Mouse (Mus musculus) cortical plate, adult 2 months (tissue): ENCODE data around the gene Gm28539. TPM values are rescaled to one million over a fixed set of nuclear protein-coding genes. Genes with fewer than 3 reads are reported as not detected.

ENCODE experiments used
- H3K27ac ChIP-seq: fragments of 200-500 bp; 2 replicates; pipeline ENCODE4 v1.5.1; 2012; ENCODE audit warnings: low read length, control low read depth, inconsistent platforms; ENCODE audit not compliant: insufficient read depth
- H3K4me1 ChIP-seq: fragments of 200-500 bp; 2 replicates; pipeline ENCODE4 v1.6.1; 2011; ENCODE audit warnings: low read length; ENCODE audit not compliant: control insufficient read depth, insufficient read depth
- H3K4me3 ChIP-seq: fragments of 200-500 bp; 2 replicates; pipeline ENCODE4 v1.5.1; 2011; ENCODE audit warnings: mild to moderate bottlenecking, low read length, control low read depth; ENCODE audit not compliant: insufficient read depth
- CTCF ChIP-seq: fragments of 200-500 bp; IDR thresholded peaks from 2 replicates; pipeline ENCODE4 v1.5.1; 2011; ENCODE audit warnings: mild to moderate bottlenecking, control low read depth, low read length; ENCODE audit not compliant: insufficient read depth; ENCODE audit errors: extremely low read depth
- POLR2A ChIP-seq: fragments of 200-500 bp; IDR thresholded peaks from 2 replicates; pipeline ENCODE4 v1.6.1; 2011; ENCODE audit warnings: mild to moderate bottlenecking, low read length, control low read depth; ENCODE audit not compliant: insufficient read depth; ENCODE audit errors: extremely low read depth
- polyA plus RNA-seq: library from polyadenylated mRNA; depleted of rRNA; stranded (reverse); fragments of >200 nt; gene quantifications from 2 replicates; pipeline ENCODE4 v1.2.3, GENCODE M21; 2012

The Gm28539 gene
- polyA plus RNA-seq, 1 experiment, result not detected

DNA sequence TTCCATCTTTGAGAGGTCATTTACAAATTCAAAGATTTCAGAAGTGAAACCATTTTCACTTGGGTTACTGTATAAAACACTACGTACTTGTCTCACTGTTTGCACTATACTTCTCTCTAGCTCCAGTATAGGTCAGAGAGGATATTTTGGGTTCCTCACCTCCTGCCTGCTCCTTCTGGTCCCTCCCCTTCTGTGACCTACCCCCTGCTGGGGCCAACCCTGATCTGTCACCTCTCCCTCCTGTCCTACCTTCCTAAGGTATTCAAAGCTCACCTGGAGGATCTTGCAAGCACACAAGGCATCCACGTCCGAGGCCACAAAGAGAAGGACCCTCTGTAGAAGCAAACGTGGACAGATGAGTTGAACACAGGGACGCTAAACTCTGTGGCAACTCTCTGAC lies 25.4 kb upstream of the Gm28539 start:
- peak overlapping the region; percentile 83 for H3K4me3 ChIP-seq
- TF ChIP-seq CTCF (no peak), POLR2A (no peak)
- H3K27ac ChIP-seq, result no peak overlapping the region
- H3K4me1 ChIP-seq, result peaks cover 1% of the 10 kb centered on the region; the same call in 1 of the 2 replicates

DNA sequence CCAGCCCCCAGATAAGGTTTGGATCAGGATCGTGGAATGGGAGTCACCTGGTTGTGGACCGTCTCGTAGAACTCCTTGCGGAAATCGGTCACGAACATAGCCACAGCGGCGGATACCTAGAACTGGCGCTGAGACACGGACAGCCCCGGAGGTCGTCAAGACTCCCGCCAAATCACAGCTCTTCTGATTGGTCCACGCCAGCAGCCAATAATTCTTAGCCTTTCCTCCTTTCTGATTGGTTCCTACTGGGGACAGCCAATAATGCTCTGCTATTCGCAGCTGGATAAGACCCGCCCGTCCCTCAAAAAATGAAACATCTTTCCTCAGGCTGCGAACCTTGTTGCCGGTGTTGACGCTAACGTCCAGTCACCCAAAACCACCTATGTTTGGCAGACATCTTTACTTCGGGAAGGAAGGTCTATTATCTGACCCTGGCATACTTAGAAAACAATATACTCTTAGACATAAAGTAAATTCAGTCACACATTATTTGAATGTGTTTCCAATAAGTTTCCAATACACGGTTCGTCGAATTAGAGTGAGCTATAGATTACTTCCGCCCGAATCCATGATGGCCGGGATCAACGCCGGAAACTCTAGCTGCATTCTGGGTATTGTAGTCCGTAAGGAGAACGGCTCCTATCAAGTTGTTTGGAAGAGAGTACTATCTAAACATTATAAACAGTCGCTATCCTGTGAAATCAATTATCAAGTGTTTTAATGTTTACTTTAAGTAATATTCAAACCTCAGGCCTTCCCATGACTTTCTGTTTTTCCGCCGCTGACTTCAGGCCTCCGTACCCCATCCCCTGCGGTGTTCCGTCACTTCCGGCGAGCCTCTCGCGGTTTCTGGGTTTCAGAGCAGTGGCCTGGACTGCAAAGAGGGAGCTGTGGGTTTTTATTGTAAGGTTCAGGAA lies 24.7 kb upstream of the Gm28539 start, which contains the start of the genes Ufd1 and Cdc45:
Ufd1 (plus strand) TSS at position 312 of the 917 bp plus-strand sequence.
Cdc45 (minus strand) TSS at position 520 of the 917 bp plus-strand sequence.
- H3K4me1 ChIP-seq, result peaks cover 1% of the 10 kb centered on the region; the same call in 1 of the 2 replicates
- TF ChIP-seq POLR2A (peak; percentile 61), CTCF (no peak)

DNA sequence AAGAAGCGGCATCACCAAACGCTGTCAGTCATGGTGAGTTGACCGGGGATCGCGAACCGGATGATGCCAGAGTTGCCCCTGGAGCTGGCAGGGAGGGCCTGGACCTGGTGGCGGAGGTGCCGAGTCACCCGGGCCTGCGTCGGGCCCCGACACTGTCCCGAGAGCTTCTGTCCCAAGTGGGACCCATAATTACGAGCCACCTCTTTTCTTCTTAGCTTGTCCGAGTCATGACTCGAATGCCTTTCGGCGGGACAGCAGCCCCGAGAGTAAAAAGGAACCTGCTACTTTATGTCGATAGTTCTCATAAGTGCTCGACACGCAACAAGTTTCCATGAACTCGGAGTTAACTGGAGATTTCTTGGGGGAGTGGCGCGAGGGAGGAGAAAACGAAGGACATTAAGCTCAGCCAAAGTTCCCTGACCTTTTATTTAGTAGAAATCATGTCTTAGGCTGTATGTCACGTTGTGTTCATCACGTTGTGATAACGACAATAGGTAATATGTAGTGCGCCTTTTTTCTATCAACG lies 23.9 kb upstream of the Gm28539 start:
- no peak for TF ChIP-seq POLR2A
- no peak for TF ChIP-seq CTCF
- Histone ChIP-seq H3K27ac (0 out of 2 replicates have a peak overlapping the region, but pooled peaks have one; percentile 26), H3K4me1 (peaks cover 1% of the 10 kb centered on the region; the same call in 1 of the 2 replicates)

More for the DNA sequence above, 24.7 kb upstream of the Gm28539 start, which contains the start of the genes Ufd1 and Cdc45:
- H3K4me3 ChIP-seq, result peak within 1 kb of the TSS; percentile 83
- 0 out of 2 replicates have a peak within 1 kb of the TSS, but pooled peaks have one; percentile 26 for H3K27ac ChIP-seq

DNA sequence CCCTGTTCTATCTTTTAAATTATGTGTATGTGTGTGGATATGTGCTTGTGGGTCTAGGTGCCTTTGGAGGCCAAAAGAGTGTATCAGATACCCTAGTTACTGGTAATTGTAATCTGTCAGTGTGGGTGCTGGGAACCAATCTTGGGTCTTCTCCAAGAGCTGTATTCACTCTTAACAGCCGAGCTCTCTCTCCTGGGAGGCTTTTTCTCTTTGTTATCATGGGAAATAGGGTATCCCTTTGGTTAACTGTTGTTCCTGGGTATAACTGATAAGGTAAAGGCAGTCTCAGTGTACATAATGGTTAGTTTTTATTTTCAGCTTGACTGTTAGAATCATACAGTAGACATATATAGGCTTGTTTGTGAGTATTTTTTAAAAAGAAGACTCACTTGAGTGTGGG lies 14.0 kb upstream of the Gm28539 start:
- Histone ChIP-seq H3K4me1 (no peaks in the 10 kb centered on the region; the same call in 1 of the 2 replicates), H3K27ac (no peak overlapping the region), H3K4me3 (no peak overlapping the region)
- TF ChIP-seq CTCF (no peak), POLR2A (no peak)

More for the DNA sequence above, 23.9 kb upstream of the Gm28539 start:
- peak overlapping the region; percentile 83 for H3K4me3 ChIP-seq

DNA sequence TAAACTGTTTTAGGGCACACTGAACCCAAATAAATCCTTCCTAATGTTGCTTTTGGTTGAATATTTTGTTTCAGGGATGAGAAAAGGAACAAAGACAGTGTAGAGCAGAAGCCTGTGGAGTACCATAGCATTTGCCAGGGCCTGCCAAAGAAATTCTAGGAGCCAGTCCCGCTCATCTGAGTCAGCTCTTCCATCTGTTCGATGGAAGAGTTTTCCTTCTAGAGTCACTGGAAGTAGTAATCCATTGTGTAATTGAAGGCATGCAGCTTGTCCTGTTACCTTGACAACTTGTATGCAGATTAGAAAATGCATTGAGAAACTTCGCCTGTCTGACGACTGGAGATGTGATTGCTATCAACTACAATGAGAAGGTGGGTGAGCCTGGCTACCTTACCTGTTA lies 13.5 kb upstream of the Gm28539 start:
- TF ChIP-seq CTCF (no peak), POLR2A (no peak)

DNA sequence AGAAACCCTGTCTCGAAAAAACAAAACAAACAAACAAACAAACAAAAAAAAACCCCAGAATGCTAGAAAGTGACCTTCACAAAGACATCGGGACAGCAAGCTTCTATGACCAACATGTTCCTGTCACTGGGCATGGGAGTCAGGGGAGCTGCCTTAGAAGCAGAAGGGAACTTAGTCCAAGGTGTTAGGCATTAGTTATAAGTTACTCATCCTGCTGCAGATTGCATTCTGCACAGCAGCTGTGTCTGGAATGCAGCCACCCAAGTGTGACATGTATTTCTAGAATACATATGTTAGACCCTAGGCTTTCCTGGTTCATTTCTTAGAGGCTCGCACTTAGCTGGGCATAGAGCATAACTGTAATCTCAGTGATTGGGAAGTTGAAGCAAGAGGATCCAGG lies 7.8 kb upstream of the Gm28539 start:
- Histone ChIP-seq H3K4me3 (no peak overlapping the region), H3K4me1 (no peaks in the 10 kb centered on the region), H3K27ac (no peak overlapping the region)
- TF ChIP-seq POLR2A (no peak), CTCF (no peak)

More for the DNA sequence above, 13.5 kb upstream of the Gm28539 start:
- Histone ChIP-seq H3K27ac (0 out of 2 replicates have a peak overlapping the region, but pooled peaks have one; percentile 81), H3K4me3 (no peak overlapping the region), H3K4me1 (no peaks in the 10 kb centered on the region; the same call in 1 of the 2 replicates)

DNA sequence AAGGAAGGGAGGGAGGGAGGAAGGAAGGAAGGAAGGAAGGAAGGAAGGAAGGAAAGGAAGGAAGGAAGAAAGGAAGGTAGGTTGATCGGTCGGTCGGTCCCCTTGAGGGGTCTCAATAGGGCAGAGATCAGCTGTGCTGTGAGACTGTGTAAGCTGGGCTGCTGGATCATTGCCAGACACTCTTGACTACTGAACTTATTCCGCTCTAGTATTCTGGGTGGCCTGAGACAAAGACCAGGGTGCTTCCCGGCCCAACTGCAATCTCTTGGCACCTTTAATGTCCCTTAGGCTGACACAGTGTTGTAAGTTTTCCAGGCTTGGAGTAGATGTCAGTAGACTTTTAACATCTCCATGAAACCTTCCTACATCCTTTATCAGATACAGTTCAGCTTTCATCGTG lies 7.3 kb upstream of the Gm28539 start:
- TF ChIP-seq CTCF (no peak), POLR2A (no peak)
- no peaks in the 10 kb centered on the region for H3K4me1 ChIP-seq
- no peak overlapping the region for H3K4me3 ChIP-seq
- no peak overlapping the region for H3K27ac ChIP-seq

DNA sequence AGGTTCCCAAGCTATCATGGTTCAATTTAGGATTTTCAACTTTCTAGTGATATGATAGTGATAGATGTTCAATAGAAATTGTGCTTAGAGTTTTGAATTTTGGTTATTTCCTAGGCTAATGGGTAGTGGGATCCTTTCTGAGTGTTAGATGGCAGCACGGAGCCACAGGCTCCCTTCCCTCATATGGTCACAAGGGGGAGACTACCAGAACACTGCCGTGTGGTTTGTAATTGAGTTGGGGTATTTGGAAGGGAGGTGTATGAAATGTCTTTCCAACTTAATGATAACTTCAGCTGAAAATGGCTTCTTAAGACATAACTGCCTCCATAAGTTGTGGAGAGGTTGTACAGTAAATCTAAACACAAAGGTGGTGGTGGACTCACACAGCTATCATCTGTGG lies 2.9 kb upstream of the Gm28539 start:
- no peak overlapping the region for H3K27ac ChIP-seq
- H3K4me3 ChIP-seq, result no peak overlapping the region
- peaks cover 4% of the 10 kb centered on the region; the same call in 1 of the 2 replicates for H3K4me1 ChIP-seq
- no peak for TF ChIP-seq CTCF
- TF ChIP-seq POLR2A, result no peak

DNA sequence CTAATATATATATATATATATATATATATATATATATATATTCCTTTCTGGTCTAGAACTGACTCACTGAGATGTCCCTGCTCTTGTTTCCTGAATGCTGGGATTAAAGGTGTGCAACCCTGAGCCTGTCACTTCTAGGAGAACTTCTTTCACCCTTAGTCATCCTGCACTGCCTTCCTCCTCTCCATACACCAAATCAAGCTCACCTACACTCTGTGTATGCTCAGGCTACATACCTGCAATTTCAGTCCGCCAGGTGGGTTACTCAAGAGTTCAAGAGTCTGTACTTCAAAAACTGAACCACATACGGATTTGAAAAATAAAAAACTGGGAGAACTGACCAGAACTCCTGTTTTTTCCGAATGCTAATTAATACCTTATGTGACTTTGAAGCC lies 314 bp upstream of the Gm28539 start:
- Histone ChIP-seq H3K4me1 (peaks cover 4% of the 10 kb centered on the region; the same call in 1 of the 2 replicates), H3K4me3 (peak overlapping the region; percentile 51), H3K27ac (no peak overlapping the region)
- no peak for TF ChIP-seq POLR2A
- TF ChIP-seq CTCF, result no peak
